Mouse (Mus musculus): ENCODE measurements around the gene Zbtb22.

- no peak for TF ChIP-seq CTCF (IDR thresholded peaks at IDR 0.05; ENCODE audit: insufficient read depth, low read length)
- no peak for TF ChIP-seq POLR2A (IDR thresholded peaks at IDR 0.05; ENCODE audit: borderline replicate concordance, extremely low read depth, low read depth, low read length)
Observed at GRCm38 (mm10) chr17:33913264-33913663, 2.4 kb upstream of the Zbtb22 start.
